Mouse (Mus musculus) layer of hippocampus, postnatal 25 days (tissue): ENCODE data around the gene Hnrnpu. TPM values are rescaled to one million over a fixed set of nuclear protein-coding genes. Genes with fewer than 3 reads are reported as not detected.
"Not testable (repeated sequence)": the region's sequence is repeated elsewhere in the genome, so short reads cannot be mapped to it uniquely, and the experiment has no call there.

Experiments
- DNase-seq, 2 experiments: peaks; one replicate each; pipeline ENCODE4 v3.0.0; 2022; ENCODE audit warnings: mixed read lengths in 2 of 2, low spot score in 1 of 2; ENCODE audit errors: extremely low spot score in 1 of 2
- microRNA-seq, 2 experiments: library from miRNA; unstranded; fragments of <30 nt; microRNA quantifications; one replicate each; pipeline ENCODE4 v1.2.0; 2021
- total RNA-seq, 2 experiments: library from RNA; stranded (reverse); gene quantifications; 2 replicates each; pipeline ENCODE4 v1.2.3; 2021

The Hnrnpu gene
- total RNA-seq, 2 experiments from 2014 or later = 348 to 416 TPM

DNA sequence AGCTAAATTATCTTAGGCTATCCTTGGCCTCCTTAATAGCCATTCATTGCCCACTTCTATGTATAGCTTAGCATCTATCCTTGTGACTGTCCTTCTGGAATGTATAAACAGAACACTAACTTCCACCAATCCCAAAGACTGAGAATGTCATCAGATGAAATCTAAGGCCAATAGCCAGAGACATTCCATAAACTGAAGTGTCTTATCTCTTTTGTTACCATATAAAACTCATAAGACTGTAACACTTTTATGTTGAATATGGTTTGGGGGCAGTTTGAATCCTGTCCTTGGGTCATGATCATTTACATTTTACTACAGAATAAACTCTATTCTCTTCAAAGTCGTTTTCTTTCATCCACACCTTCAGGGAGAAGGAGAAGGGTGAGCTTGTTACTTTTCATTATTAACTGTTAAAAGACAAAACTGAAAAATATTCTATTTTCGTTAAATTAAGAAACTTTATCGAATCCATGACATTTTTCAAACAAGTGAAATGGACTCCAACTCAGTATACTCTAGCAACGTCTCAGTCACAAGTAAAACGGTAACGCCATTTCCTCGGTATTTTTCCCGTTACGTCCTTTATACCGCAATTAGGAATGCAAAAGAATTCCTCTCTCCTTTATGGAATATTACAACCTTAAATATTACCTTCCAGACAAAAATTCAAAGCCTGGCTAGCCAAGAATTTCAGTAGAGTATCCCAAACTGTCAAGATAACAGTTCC, 20.2 kb downstream of the Hnrnpu start:
- no peak for DNase-seq

DNA sequence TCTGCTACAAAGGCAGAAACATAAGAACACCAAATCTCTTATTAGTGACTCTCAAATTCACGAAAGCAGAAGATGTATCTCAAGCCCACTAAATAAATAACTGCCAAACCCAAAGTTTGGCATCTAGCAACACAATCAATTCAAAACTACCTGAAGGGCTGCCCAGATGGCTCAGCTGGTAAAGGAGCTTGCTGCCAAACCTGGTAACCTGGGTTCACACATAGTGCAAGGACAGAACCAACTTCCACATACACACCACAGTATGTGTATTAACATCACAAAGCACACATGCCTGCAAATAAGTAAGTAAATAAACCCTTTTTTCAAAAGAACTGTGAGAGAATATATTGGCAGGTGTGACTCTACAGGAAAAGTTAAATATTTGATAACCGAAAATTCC, 23.4 kb downstream of the Hnrnpu start:
- DNase-seq = no peak

DNA sequence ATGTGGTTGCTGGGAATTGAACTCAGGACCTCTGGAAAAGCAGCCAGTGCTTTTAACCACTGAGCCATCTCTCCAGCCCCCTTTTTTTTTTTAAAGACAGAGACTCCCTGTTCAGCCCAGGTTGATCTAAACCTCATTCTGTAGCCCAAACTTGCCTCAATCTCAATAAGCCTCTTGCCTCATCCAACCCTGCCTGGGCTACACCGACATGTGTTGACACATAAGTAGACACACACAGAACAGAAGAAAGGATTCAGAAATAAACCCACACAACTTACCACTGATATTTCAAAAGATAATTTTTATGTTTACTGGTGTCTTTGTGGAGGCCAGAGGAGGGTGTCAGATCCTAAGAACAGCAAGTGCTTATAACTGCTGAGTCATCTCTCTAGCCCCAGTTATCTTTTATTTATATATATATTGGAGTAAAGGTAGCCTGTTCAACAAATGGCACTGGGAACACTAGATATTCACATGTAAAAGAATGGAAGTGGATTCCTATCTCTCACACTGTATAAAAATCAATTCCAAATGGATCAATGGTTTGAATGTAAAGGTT, 24.5 kb downstream of the Hnrnpu start:
- no peak for DNase-seq

DNA sequence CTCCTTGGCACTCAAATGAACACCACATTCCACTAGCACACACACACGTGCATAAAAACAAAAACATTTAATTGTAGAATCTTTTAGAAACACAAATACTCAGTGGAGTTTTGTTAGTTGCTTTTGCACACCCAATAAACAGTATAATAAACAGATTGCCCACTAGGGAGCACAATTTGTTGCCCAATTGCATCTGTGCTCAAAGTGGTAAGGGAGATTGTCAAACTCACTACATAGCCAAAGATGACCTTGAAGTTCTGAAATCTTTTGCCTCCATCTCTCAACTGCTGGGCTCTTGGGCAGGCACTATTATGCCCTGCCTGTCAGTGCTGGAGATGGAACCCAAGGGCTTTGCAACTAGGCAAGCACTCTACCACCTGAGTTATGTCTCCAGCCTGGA, 27.5 kb downstream of the Hnrnpu start:
- no peak for DNase-seq

DNA sequence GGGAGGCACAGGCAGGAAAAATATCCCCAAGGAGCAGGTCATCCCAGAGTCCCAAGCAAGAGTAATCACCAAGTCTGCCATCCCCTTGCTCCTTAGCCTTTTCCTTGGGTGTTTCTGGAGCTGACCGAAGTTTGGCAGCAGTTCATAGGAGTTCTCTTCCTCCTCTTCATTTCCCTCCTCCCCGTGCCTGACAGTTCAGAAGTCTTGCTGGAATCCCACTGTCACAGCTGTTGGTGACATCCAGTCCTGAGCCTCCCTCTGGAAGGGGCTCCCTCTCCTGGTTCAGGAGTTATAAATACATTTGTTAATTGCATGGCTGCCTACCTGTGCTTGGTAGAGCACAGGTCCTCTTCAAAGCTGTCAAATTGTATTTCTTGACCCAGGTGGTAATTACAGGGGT, 28.1 kb downstream of the Hnrnpu start:
- no peak for DNase-seq

DNA sequence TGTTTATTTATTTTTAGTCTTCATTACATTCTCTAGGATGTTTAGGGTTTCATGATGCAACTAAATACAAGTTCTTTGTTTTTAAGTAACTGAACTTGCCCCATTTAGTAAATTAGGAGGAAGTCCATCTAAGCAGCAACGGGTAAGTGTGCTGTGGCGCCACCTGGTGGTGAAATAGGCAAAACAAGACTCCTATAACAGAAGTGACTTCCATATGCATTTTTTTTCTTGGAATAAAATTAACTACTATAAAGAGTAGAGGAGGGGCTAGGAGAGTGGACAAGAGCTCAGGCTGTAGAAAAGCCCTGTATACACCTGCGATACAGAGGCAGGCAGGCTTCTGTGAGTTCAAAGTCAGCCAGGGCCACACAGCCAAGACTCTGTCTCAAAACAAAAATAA, 34.2 kb downstream of the Hnrnpu start:
- peak; percentile 62 to 88 for DNase-seq

DNA sequence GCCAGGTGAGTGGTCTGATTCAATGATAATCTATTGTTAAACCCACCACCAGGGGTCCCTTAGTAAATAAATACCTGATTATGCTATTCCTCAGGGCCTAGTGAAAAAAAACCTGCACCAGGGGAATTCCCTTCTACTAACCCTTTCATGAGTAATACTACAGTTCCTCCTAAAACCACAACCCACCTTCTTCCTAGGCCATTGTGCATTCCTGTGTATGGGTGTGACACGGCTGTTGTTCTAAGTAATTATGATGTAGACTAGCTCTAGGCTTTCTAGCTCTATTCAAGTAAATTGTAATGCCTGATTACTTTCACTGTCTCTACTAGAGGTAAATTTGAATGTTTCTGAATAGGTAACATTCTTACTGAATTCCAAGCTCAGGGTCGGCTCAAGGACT, 36.3 kb downstream of the Hnrnpu start:
- DNase-seq = not testable (repeated sequence)

DNA sequence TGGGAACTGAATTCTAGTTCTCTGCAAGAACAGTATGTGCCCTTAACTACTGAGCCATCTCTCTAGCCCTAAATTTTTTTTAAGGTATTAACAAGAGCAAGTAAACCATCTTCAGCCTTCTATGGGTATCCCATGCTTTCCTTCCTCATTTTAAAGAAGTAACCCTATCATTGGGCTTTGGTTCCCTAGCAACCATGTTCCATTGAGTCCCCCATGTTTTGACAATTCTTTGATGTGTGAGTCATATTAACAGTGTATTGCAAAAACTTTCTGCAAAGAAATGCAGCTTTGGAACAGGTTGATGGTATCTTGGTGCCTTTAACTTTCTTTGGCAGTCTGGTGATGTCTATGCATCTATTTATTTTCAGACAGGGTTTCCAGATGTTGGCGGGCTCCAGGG, 43.5 kb downstream of the Hnrnpu start:
- DNase-seq = no peak

DNA sequence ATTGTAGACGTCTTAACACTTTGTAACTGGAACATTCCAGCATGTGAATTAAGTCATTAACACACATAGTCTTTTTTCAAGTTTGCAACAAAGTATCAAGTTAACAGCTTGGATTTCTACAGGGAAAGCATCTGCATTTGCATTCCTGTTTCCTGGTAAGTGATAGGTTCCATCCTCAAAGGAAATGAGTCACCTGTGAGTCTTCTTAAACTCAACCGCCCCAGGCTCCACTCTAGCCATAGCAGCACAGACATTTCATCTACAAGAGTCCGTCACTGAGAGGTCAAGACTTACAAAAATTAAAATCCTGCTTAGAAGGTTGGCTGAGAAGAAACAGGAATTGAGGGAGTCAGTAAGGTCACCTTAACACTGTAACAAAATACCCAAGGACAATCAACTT, 45.9 kb downstream of the Hnrnpu start:
- DNase-seq = no peak

DNA sequence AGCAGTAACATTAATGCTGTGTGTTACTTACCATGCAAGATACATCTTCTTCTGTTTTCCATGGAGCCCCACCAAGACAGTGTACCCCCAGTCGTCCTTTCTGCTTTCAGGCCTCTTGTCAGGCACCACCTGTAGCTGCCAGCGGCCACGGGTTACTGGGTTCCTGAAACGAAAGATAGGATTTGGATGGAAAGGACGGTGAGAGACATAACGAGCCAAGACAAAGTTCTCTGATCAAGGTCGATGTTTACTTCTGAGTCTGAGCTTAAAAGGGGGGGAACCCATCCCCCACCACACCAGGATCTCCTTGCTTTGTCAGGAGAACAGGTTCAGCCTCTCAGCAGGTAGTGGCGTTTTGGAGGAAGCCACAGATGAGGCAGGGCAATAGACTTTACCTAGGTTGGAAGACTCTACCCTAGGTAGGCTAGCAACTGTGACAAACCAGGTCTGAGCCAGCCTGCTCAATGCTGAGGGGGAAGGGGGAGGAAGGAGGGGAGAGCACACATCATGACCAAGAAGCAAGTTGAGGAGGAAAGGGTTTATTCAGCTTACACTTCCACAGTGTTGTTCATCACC, 49.9 kb downstream of the Hnrnpu start:
- DNase-seq = no peak

DNA sequence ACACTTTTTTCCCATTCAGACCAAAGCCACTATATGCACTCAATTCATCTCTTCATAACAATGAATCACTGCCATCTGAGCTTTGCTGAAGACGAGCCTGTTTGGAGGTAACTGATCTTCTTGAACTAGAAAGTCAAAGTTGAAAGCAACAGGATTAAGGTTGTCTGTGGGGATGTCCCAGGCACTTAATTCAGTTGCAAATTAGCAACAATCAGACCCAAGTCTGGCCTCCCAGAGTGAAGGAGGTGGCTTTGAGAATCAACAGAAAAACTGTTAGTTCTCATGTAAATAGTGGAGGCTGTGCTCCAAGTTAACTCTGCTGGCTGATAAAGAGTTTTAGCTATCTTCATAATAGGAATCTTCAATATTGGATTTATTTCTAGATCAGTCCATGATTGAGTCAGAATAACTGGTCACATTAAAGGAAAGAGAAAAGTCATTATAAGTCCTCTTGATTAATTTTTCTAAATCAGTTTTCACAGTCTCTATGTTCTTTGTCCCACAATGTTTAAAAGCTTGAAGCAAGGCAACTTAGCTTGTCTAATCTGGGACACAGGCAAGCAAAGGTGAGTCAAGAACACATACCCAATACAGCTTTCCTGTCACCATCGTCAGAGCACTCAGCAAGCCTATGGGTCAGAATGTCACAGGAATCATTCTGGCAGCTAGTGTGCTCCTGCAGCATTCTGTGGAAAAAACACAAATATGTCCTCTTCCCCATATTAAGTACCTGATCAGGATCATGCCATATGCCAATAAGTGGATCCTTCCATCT, 53.5 kb downstream of the Hnrnpu start:
- no peak for DNase-seq

DNA sequence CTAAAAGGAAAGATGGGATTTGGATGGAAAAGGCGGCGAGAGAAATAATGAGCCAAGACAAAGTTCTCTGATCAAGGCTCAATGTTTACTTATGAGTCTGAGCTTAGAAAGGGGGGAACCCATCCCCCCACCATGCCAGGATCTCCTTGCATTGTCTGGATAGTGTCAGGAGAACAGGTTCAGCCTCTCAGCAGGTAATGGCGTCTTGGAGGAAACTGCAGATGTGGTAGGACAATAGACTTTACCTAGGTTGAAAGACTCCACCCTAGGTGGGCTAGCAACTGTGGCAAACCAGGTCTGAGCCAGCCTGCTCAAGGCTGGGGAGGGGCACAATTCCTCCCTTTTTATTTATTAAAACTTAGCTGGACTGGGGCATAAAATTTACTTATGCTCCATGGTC, 54.3 kb downstream of the Hnrnpu start:
- DNase-seq = not testable (repeated sequence)

DNA sequence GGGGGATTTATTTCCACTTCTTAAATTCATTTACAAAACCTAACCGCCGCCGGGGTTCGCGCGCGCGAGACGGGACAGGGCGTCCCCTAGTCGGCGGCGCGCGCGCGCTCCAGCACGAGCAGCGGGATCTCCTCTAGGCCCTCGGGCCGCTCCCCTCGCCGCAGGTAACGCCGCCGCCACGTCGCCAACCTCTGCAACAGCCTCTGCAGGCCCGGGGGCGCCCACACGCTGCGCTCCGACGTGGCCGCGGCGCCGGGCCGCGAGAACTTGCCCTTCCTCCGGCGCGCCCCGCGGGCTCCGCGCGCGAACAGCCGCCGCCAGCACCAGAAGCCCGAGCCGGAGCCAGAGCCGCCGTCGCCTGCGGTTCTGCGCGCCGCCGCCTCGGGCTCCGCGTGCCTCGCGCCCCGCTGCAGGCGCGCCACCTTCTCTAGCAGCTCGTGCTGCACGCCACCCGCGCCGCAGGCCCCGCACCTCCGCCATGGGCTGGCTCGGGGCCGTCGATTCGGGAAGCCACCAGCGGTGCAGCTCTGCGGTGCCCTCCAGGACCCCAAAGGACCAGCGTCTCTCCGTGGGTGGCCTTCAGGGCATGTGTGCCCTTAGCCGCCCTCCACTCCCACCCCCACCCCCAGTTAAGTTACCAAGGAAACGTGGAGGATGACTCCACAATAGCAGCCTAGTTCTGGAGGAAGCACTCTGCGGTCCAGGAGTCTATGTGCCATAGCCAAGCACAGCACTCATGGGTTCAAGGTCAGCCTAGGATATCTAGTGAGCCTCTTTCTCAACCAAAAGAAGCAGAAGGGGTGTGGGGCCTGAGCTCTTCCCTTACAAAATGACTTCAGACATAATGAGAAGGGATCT, 61.3 kb downstream of the Hnrnpu start:
- peak; percentile 58 to 71 for DNase-seq

DNA sequence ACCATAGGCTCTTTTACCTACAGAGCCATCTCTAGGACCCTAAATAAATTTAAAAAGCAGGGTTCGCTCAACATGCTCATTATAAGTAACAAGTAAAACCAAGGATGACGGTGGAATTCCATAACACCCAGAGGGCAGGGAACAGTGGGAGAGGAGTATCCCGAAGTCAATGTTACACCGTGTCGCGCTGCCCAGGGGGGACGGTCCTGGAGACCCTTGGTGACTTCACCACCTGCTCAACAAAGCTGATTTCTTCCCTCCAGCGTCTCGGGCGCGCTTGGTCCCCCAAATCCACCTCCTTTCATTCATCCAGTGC, 61.9 kb downstream of the Hnrnpu start:
- DNase-seq = no peak

DNA sequence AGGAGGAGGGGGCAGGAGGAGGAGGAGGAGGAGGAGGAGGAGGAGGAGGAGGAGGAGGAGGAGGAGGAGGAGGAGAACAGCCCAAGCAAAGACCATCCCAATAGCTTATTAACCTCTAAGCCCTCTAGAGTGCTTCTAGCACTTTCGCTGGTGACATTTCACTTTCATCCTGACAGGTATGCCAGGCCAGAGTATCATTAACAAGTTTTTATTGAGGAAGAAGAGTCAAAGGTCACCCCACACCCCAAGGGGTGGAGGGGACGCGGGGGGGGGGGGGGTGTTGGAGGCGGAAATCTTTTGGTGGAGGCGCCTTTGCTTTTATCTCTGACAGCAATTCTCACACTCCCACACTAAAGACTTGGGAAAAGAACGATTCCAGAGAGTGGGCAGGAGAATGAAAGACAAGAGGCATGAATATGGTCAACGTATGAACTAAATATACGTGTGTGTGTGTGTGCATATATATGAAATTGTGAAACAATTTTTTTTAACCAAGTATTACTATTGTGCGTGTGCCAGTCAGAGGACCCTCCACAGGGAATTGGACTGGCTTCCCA, 62.3 kb downstream of the Hnrnpu start:
- no peak for DNase-seq

Small RNAs within 50 kb of the gene (microRNA-seq; reads per million reads assigned to microRNA genes)
- 0 reads per million in 2 experiments for gene Gm27458

Other genes starting within 250 kb of the Hnrnpu start
- 10 to 100 TPM; 19.9 to 20.7 TPM for gene Desi2, start 150.4 kb downstream of the Hnrnpu start, total RNA-seq
- gene Cox20, start 18.7 kb downstream of the Hnrnpu start, total RNA-seq = 10 to 100 TPM; 38.4 to 39.1 TPM
- 10 to 100 TPM in 1 of 2 experiments, 1 to 10 TPM in 1; 8.1 to 10.1 TPM for gene Efcab2, start 68.3 kb upstream of the Hnrnpu start, total RNA-seq
- 10 to 100 TPM; 22.6 to 26.2 TPM for gene Kif26b, start 191.3 kb upstream of the Hnrnpu start, total RNA-seq